Mouse (Mus musculus): Measurements from ENCODE around the gene Kansl1. TPM values are rescaled to one million over a fixed set of nuclear protein-coding genes. Genes with fewer than 3 reads are reported as not detected.

The Kansl1 gene
- total RNA-seq, 2 experiments from 2014 or later, result 61.0 to 69.9 TPM

GRCm38 (mm10) chr11:104440521-104441474, 27.9 kb downstream of the Kansl1 start:
- DNase-seq (ENCODE audit: extremely low spot score in 1 of 2, low spot score in 1 of 2), result no peak

DNA sequence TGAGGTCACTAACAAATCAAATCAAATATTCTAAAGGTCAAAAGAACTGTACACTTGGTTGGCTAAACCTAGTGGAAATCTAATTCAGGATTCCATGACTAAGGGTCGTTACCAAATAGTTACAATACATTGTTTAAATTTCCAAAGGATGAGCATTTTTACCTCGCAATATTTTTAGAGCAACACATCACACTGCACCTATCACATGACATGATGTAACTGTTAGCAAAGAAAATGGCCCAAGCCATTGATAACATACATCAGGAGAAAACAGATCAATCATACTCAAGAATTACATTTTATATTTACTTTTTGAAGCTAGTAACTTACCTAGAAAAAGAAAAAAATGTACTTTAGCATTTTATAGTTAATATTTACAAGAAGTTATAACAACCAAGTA, 29.0 kb downstream of the Kansl1 start:
- DNase-seq (ENCODE audit: extremely low spot score in 1 of 2, low spot score in 1 of 2), result no peak

GRCm38 (mm10) chr11:104438450-104438849, 30.2 kb downstream of the Kansl1 start:
- no peak for DNase-seq (ENCODE audit: extremely low spot score in 1 of 2, low spot score in 1 of 2)

DNA sequence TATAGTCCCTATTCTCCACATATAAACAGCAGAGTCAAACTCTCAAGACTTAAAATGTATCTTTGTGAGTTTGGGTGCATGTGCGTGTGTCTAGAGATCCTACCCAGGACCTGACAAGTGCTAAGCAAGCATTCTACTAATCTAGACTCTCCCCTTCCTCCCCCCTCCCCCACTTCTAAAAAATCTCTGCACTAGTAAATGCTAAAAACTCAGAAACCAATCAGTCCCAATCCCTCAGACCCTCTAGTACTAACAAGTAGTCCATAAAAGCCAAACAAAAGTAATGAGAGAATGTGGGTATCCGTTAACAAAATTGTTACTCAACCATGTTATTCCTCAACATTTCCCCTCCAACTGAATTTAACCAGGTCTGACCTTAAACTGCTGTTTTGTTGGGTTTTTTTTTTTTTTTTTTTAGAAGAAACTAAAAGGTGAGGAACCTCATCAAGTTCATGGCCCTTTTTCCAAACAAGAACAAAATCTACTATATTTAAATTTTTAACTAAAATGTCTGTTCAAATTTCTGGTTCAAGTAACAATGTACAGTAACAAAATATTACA, 32.2 kb downstream of the Kansl1 start:
- DNase-seq (ENCODE audit: extremely low spot score in 1 of 2, low spot score in 1 of 2), result no peak

GRCm38 (mm10) chr11:104435753-104436152, 32.9 kb downstream of the Kansl1 start:
- DNase-seq (ENCODE audit: extremely low spot score in 1 of 2, low spot score in 1 of 2), result no peak

- no peak for DNase-seq (ENCODE audit: extremely low spot score in 1 of 2, low spot score in 1 of 2)
Observed at GRCm38 (mm10) chr11:104435141-104435540, 33.5 kb downstream of the Kansl1 start.

GRCm38 (mm10) chr11:104432251-104432650, 36.4 kb downstream of the Kansl1 start:
- no peak for DNase-seq (ENCODE audit: extremely low spot score in 1 of 2, low spot score in 1 of 2)

GRCm38 (mm10) chr11:104431807-104432206, 36.9 kb downstream of the Kansl1 start:
- DNase-seq (ENCODE audit: extremely low spot score in 1 of 2, low spot score in 1 of 2), result no peak

DNA sequence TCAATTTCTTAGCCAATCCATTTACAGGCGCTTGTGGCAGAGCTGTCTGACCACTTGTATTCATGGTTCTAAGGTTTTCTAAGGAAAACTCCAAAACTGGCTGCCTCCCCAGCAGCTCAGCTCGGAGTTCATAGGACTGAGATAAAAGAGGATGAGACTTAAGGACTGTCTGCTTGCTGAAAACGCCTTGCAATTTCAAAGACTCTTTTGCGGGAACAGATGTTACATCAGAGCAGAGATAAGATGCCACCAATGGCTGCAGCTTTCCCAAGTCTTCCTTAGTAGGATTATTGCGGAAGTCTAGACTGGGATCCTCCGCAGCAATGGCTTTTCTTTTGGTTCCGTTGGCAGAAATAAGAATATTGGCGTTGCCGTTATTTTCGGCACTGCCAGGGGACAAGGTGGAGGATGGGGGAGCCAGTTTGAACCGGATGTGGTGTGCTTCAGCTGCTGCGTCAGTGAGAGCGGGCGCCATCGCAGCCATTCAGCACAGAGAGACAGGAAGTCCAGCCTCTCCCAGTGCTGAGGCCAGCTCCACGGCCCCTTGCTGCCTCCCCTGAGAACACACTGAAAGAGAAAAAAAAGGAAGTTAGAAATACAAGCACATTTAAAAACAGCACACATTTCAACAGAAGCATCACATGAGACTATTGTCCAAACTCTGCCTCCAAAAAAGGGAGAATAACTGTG, 43.8 kb downstream of the Kansl1 start:
- peak in 1 of 2 experiments; percentile 13 for DNase-seq (ENCODE audit: extremely low spot score in 1 of 2, low spot score in 1 of 2)

- DNase-seq (ENCODE audit: extremely low spot score in 1 of 2, low spot score in 1 of 2), result no peak
Observed at GRCm38 (mm10) chr11:104412254-104412653, 56.4 kb downstream of the Kansl1 start.

- DNase-seq (ENCODE audit: extremely low spot score in 1 of 2, low spot score in 1 of 2), result no peak
Observed at GRCm38 (mm10) chr11:104407391-104407790, 61.3 kb downstream of the Kansl1 start.

- DNase-seq (ENCODE audit: extremely low spot score in 1 of 2, low spot score in 1 of 2), result no peak
Observed at GRCm38 (mm10) chr11:104400961-104401360, 67.7 kb downstream of the Kansl1 start.

DNA sequence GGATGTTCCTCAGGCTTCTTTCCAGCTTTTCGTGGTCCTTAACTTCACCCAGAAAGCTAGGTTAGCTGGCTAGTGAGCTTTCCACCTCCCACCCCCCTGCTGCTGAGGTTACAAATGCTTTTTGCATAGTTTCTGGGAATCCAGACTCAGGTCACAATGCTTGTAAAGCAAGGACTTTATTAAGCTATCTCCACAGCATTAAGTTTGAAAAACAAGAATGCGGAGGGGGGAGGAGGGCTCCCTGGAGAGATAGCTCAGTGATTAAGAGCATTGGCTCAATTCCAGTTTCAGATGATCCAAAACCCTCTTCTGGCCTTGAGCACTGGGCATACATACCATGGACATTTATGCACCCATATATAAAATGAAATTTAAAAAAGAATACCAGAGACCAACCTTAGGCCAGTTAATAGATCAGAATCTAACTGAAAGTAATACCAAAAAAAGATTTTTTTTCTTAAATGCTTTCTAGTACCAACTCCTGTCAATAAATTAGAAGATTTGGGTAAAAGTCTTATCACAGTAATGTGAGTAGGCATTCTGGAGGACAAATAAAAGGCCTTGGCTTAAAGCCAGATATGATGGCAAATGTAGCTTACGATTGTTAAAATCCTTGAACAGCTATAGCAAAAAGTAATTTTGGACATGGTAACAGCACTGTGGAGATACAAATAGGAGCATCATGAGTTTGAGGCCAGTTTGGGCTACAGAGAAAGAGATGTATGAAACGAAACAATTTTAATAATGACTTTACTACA, 69.0 kb downstream of the Kansl1 start:
- no peak for DNase-seq (ENCODE audit: extremely low spot score in 1 of 2, low spot score in 1 of 2)

DNA sequence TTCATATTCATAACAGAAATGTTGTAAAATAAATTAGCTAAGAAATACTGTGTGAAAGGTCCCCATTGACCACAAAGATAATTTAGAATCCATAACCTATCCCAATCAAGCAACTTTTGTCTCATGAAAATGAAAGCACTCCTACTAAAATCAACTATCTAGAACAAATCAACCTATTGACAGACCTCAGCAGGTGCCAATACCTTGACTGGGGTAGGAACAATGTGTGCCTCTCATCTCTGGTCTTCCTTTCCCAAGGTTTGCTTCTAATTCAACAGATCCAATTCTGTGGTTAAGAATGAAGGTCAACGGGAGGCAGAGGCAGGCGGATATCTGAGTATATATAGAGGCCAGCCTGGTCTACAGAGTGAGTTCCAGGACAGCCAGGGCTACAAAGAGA, 73.0 kb downstream of the Kansl1 start:
- no peak for DNase-seq (ENCODE audit: extremely low spot score in 1 of 2, low spot score in 1 of 2)

- DNase-seq (ENCODE audit: extremely low spot score in 1 of 2, low spot score in 1 of 2), result no peak
Observed at GRCm38 (mm10) chr11:104393196-104393595, 75.5 kb downstream of the Kansl1 start.

DNA sequence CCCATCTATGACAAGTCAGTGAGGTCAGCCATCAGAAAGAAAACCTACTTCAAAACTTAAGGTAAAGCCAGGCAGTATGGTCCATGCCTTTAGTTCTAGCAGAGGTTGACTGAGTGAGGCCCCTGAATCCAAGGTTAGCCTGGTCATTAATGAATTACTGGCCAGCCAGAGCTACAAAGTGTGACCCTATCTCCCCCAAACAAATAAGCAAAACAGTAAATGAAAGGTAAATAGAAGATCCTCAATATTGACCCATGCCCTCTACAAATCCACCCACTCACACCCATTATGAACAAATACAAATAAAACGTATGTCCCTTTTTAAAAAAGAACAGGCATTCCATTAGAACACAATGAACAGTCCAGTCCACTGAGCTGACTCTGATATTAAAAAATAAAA, 76.5 kb downstream of the Kansl1 start:
- DNase-seq (ENCODE audit: extremely low spot score in 1 of 2, low spot score in 1 of 2), result no peak

DNA sequence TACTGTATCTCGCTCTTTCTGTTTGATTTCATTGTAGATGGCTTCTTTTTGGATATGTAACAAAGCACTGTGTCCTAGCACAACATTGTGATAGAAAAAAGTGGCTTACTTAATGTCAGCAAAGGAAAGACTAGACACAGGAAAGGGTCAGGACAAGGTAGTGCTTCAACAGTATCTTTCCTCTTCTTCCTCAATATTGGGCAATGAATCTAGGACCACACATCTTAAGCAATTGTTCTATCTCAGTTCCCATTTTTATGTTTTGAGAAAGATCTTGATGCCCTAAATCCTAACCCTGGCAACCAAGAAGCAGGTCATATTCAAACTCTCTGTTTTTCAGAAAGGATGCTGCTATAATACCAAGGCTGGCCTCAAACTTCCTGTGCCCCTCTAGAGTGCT, 81.4 kb downstream of the Kansl1 start:
- no peak for DNase-seq (ENCODE audit: extremely low spot score in 1 of 2, low spot score in 1 of 2)

GRCm38 (mm10) chr11:104386595-104386994, 82.1 kb downstream of the Kansl1 start:
- DNase-seq (ENCODE audit: extremely low spot score in 1 of 2, low spot score in 1 of 2), result no peak

DNA sequence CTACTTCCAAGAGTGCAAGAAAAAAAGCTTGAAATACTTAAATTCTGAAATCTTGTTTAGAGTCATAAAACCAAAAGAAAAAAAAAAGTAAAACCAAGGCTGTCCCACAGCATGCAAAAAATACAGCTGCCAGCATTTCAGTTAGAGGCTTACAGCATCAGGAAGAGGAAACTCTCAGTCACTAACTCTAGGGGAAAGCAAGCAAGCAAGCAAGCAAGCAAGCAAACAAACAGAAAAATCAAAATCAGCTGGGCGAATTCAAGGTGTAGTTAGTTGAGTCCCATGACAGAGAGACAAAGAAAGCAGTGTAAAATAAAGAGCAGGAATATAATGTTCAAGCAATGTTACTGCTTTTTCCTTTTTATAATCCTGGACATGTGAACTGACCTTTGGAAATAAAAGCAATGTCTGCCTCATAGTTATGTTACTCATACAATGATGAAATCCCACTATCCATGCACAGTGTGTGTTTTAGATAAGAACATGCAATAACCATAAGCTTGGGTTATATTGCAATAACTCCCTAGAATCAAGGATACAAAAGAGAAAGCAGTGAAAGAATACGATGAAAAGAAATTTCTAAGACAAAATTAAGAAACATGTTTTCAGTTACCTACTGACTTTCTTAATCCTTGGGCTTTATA, 85.4 kb downstream of the Kansl1 start:
- no peak for DNase-seq (ENCODE audit: extremely low spot score in 1 of 2, low spot score in 1 of 2)

DNA sequence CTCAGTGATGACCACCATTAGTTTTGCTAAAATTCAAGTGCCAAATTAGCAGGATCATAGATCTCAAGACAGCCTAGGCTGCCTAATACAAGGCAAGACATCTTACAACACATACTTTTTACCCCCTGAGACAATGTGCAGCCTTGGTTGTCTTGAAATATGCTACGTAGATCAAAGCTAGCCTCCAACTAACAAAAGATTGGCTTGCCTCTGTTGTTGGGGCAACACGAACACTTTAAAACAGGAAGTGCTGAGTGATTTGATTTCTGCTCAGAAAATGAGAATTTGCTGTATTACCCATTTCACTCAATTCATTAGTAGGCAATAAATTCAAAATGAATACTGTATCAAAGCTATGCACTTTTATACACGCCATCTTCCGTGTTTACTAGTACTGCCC, 86.8 kb downstream of the Kansl1 start:
- no peak for DNase-seq (ENCODE audit: extremely low spot score in 1 of 2, low spot score in 1 of 2)
